Mouse (Mus musculus): ENCODE data around the gene Pcyox1. TPM values are rescaled to one million over a fixed set of nuclear protein-coding genes. Genes with fewer than 3 reads are reported as not detected.
A peak's percentile ranks its signal among the peaks of the same experiment; 100 is the strongest.

Gene Pcyox1
- polyA plus RNA-seq, 1 experiment = 140 TPM

DNA sequence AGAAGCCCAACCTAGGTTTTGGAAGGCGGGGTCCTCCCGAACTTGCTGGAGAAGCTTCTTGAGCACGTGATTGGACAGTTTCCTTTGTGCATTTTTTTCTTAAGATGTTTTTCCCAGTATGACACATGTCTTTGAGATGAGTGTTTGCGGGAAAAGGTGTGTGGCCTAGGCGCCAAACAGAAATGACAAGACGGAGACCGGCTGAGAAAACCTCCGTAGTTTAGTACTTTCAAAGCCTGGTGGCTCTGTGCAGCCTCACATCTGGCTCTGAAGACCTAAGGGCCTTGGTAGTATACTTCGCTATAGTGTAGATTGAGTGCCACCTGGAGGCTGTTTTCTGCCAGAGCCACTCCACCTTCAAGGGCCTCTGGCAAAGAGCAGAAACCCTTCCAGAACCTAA lies 4.0 kb upstream of the Pcyox1 start:
- TF ChIP-seq POLR2A (IDR thresholded peaks at IDR 0.05; ENCODE audit: low read depth, low read length) (no peak), CTCF (IDR thresholded peaks at IDR 0.05; ENCODE audit: borderline replicate concordance, insufficient read depth, low read length) (no peak)
- Histone ChIP-seq H3K4me3 (ENCODE audit: insufficient read depth, low read length) (peak overlapping the region; percentile 28), H3K27ac (ENCODE audit: insufficient read depth, low read length) (no peak overlapping the region), H3K4me1 (ENCODE audit: control insufficient read depth, insufficient read depth, low read length) (peaks cover 6% of the 10 kb centered on the region; the same call in 1 of the 2 replicates)

- peaks cover 9% of the 10 kb centered on the region for H3K4me1 ChIP-seq (ENCODE audit: control insufficient read depth, insufficient read depth, low read length)
- H3K27ac ChIP-seq (ENCODE audit: insufficient read depth, low read length) = no peak overlapping the region
- no peak for TF ChIP-seq CTCF (IDR thresholded peaks at IDR 0.05; ENCODE audit: borderline replicate concordance, insufficient read depth, low read length)
- TF ChIP-seq POLR2A (IDR thresholded peaks at IDR 0.05; ENCODE audit: low read depth, low read length) = no peak
- no peak overlapping the region for H3K4me3 ChIP-seq (ENCODE audit: insufficient read depth, low read length)
Observed at GRCm38 (mm10) chr6:86399995-86400394, 3.0 kb upstream of the Pcyox1 start.

DNA sequence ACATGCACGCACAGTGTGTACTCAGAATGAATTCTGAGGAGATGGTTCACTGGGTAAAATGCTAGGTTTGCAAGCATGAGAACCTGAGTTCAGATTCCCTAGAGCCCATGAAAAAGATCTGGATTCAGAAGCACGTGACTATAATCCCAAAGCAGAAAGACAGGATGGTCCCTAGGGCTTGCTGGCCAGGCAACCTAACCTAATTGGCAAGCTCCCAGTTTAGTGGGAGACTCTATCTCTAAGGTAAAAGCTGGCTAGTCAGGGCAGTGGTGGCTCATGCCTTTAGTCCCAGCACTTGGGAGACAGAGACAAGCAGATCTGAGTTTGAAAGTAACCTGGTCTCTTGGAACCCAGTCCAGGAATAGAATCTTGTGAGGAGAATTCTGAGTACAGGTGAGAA lies 2.0 kb upstream of the Pcyox1 start:
- TF ChIP-seq POLR2A (IDR thresholded peaks at IDR 0.05; ENCODE audit: low read depth, low read length) (no peak), CTCF (IDR thresholded peaks at IDR 0.05; ENCODE audit: borderline replicate concordance, insufficient read depth, low read length) (no peak)
- Histone ChIP-seq H3K4me3 (ENCODE audit: insufficient read depth, low read length) (no peak overlapping the region), H3K4me1 (ENCODE audit: control insufficient read depth, insufficient read depth, low read length) (peaks cover 9% of the 10 kb centered on the region), H3K27ac (ENCODE audit: insufficient read depth, low read length) (no peak overlapping the region)

GRCm38 (mm10) chr6:86397257-86397980 lies 465 bp upstream of the Pcyox1 start:
- TF ChIP-seq CTCF (IDR thresholded peaks at IDR 0.05; ENCODE audit: borderline replicate concordance, insufficient read depth, low read length) = no peak
- TF ChIP-seq POLR2A (IDR thresholded peaks at IDR 0.05; ENCODE audit: low read depth, low read length) = no peak; the same call in 1 of the 2 replicates
- Histone ChIP-seq H3K4me1 (ENCODE audit: control insufficient read depth, insufficient read depth, low read length) (peaks cover 9% of the 10 kb centered on the region), H3K27ac (ENCODE audit: insufficient read depth, low read length) (peak overlapping the region; percentile 22), H3K4me3 (ENCODE audit: insufficient read depth, low read length) (peak overlapping the region; percentile 47)

DNA sequence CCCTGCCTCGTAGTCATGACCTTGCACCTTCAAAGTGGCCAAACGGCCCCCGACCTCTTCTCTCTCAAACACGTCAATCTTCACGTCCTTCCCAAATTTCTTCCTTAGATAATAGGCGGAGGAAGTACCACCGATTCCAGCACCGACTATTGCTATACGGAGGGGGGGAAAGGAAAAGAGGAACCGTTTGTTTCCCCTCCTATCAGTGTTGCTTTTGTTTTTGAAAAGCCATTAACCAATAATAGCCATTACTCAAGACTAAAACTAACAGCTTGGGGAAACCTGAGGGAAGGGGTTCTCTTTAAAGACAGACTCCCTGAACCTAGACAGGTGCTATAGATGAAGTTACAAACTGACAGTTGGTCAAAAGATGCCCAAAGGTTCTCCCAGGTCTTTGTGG lies 985 bp downstream of the Pcyox1 start:
- TF ChIP-seq POLR2A (IDR thresholded peaks at IDR 0.05; ENCODE audit: low read depth, low read length) = no peak
- Histone ChIP-seq H3K4me3 (ENCODE audit: insufficient read depth, low read length) (peak overlapping the region; percentile 77), H3K4me1 (ENCODE audit: control insufficient read depth, insufficient read depth, low read length) (peaks cover 9% of the 10 kb centered on the region), H3K27ac (ENCODE audit: insufficient read depth, low read length) (no peak overlapping the region)

DNA sequence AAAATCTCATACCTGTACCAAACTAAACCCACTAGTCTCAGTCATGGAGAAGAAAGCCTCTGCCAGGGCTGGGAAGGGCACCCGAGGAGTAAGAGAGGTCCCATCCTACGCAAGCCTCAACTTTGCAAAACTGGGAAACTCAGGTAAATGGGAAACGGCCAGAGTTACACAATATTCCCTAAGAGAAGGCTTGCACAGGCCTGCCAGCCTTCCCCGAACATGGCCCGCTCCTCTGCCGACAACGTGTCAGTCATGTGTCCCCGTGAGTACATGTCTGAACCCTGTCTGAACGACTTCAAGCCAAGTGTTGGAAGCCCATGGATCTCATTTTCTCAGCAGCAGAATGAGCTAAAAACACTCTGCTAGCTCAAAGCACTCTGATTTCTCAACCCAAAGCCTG lies 1.9 kb downstream of the Pcyox1 start:
- no peak overlapping the region for H3K27ac ChIP-seq (ENCODE audit: insufficient read depth, low read length)
- H3K4me3 ChIP-seq (ENCODE audit: insufficient read depth, low read length) = no peak overlapping the region; the same call in 1 of the 2 replicates
- peaks cover 9% of the 10 kb centered on the region for H3K4me1 ChIP-seq (ENCODE audit: control insufficient read depth, insufficient read depth, low read length)
- TF ChIP-seq POLR2A (IDR thresholded peaks at IDR 0.05; ENCODE audit: low read depth, low read length) (no peak), CTCF (IDR thresholded peaks at IDR 0.05; ENCODE audit: borderline replicate concordance, insufficient read depth, low read length) (no peak)

DNA sequence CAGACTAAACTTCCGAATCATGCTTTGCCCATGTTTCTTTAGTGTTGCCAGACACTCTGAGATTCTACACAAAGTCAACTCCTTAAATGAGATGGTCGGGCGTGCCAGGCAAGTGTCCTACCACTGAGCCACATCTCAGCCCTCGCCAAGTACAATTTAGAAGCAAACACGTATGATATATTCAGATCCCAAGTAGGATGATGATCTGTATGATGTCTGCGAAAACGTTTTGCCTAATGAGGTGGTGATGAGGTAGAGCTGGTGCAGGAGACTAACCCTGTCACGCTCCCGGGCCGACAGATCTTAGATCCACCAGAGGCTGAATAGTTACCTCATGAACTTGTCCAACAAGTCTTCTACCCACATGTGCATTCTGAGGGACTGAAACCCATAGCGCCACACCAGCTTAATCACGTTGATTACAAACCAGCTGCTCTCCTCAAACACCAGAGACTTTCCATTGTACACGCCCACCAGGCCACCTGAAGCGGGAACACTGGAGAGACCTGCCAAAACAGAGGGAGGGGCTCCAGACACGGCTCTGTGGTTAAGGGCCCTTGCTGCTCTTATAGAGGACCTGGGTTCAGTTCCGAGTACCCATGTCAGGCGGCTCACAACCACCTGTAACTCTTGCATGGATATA lies 2.8 kb downstream of the Pcyox1 start:
- TF ChIP-seq CTCF (IDR thresholded peaks at IDR 0.05; ENCODE audit: borderline replicate concordance, insufficient read depth, low read length) (no peak), POLR2A (IDR thresholded peaks at IDR 0.05; ENCODE audit: low read depth, low read length) (no peak)
- Histone ChIP-seq H3K4me1 (ENCODE audit: control insufficient read depth, insufficient read depth, low read length) (peaks cover 9% of the 10 kb centered on the region), H3K27ac (ENCODE audit: insufficient read depth, low read length) (no peak overlapping the region), H3K4me3 (ENCODE audit: insufficient read depth, low read length) (no peak overlapping the region)

DNA sequence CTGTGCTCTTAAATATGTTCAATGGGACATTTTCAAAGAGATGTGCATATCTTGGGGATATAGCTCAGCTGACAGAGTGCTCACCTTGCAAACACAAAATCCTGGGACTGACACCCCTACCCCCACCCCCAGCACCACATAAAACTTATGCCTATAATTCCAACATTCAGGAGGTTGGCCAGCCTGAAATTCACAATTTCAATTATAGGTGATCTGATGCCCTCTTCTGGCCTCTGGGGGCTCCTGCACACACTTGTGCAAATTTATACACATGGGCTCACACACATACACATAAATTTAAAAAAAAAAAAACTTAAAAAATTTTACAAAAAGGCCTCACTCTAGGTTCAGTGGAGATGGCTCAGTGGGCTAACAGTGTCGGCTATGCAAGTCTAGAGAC lies 3.8 kb downstream of the Pcyox1 start:
- TF ChIP-seq CTCF (IDR thresholded peaks at IDR 0.05; ENCODE audit: borderline replicate concordance, insufficient read depth, low read length) (no peak), POLR2A (IDR thresholded peaks at IDR 0.05; ENCODE audit: low read depth, low read length) (no peak)
- H3K27ac ChIP-seq (ENCODE audit: insufficient read depth, low read length) = no peak overlapping the region
- H3K4me1 ChIP-seq (ENCODE audit: control insufficient read depth, insufficient read depth, low read length) = peaks cover 9% of the 10 kb centered on the region
- H3K4me3 ChIP-seq (ENCODE audit: insufficient read depth, low read length) = no peak overlapping the region

DNA sequence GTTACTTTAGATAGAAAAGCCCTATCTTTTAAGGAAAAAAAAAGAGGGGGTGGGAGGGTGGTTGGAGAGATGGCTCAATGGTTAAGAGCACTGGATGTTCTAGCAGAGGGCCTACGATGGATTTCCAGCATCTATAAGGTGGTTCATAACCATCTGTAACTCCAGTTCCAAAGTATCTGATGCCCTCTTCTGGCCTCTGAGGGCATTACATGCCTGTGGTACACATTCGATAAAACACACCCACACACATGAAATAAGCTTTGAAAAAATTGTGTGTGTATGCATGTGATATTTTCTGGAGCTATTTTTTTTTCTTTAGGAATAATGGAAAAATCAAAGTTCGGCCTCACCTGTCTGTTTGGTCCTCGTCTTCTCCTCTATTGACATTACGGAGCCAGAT lies 5.6 kb downstream of the Pcyox1 start:
- no peak overlapping the region for H3K27ac ChIP-seq (ENCODE audit: insufficient read depth, low read length)
- no peak overlapping the region for H3K4me3 ChIP-seq (ENCODE audit: insufficient read depth, low read length)
- no peak for TF ChIP-seq POLR2A (IDR thresholded peaks at IDR 0.05; ENCODE audit: low read depth, low read length)
- TF ChIP-seq CTCF (IDR thresholded peaks at IDR 0.05; ENCODE audit: borderline replicate concordance, insufficient read depth, low read length) = no peak
- H3K4me1 ChIP-seq (ENCODE audit: control insufficient read depth, insufficient read depth, low read length) = peaks cover 5% of the 10 kb centered on the region; the same call in 1 of the 2 replicates

DNA sequence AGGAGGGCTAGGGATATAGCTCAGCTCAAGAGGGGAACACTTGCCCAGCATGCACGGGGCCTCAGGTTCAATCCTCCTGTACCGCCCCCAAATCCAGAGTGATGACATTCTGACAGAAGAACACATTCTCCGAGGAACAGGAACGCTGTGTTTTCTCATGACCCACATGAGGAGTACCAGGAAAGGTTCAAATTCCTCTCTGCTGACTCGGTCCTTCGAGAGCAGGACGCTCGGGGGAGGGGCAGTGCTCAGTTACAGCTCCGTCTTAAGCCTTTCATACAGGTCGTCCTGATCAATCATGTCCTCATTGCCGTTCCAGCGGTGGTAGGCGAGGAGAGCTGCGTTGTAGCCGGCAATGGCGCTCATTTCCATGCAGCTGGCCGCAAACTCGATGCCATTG lies 8.5 kb downstream of the Pcyox1 start:
- Histone ChIP-seq H3K4me1 (ENCODE audit: control insufficient read depth, insufficient read depth, low read length) (no peaks in the 10 kb centered on the region), H3K4me3 (ENCODE audit: insufficient read depth, low read length) (no peak overlapping the region), H3K27ac (ENCODE audit: insufficient read depth, low read length) (no peak overlapping the region)
- TF ChIP-seq CTCF (IDR thresholded peaks at IDR 0.05; ENCODE audit: borderline replicate concordance, insufficient read depth, low read length) = no peak
- TF ChIP-seq POLR2A (IDR thresholded peaks at IDR 0.05; ENCODE audit: low read depth, low read length) = no peak

Measured in embryonic fibroblast, embryonic 13.5 days (primary cell).